Mouse (Mus musculus): ENCODE data around the gene Xpc.

- TF ChIP-seq CHD1 (IDR thresholded peaks at IDR 0.05; ENCODE audit: low read depth, low read length) (no peak), ZKSCAN1 (IDR thresholded peaks at IDR 0.05; ENCODE audit: low read depth, low read length) (no peak), E2F4 (IDR thresholded peaks at IDR 0.05; ENCODE audit: borderline replicate concordance, low read depth, low read length) (no peak), KAT2A (conservative IDR thresholded peaks at IDR 0.05; ENCODE audit: low read depth, low read length) (no peak), UBTF (IDR thresholded peaks at IDR 0.05; ENCODE audit: borderline replicate concordance, insufficient read depth, low read depth, low read length) (no peak), GATA1 (IDR thresholded peaks at IDR 0.05; ENCODE audit: low read depth, low read length) (no peak), ETS1 (IDR thresholded peaks at IDR 0.05; ENCODE audit: low read depth, low read length) (no peak), GABPA (IDR thresholded peaks at IDR 0.05; ENCODE audit: low read depth, low read length) (no peak), CTCF (IDR thresholded peaks at IDR 0.05 in 2 of 3, conservative IDR thresholded peaks at IDR 0.05 in 1 of 3; ENCODE audit: control insufficient read depth in 1 of 3, insufficient read depth in 1 of 3, low read depth in 2 of 3, low read length in 3 of 3, poor library complexity in 1 of 3, severe bottlenecking in 1 of 3) (no peak), MEF2A (IDR thresholded peaks at IDR 0.05; ENCODE audit: extremely low read depth, insufficient replicate concordance, low read depth, low read length, poor library complexity, severe bottlenecking) (no peak), USF1 (IDR thresholded peaks at IDR 0.05; ENCODE audit: low read depth, low read length) (no peak), JUND (IDR thresholded peaks at IDR 0.05; ENCODE audit: low read depth, low read length) (no peak), TCF12 (IDR thresholded peaks at IDR 0.05; ENCODE audit: low read depth, low read length) (no peak), EP300 (IDR thresholded peaks at IDR 0.05; ENCODE audit: low read depth in 1 of 2, low read length in 2 of 2) (no peak)
These were observed 15.6 kb upstream of the Xpc start for GRCm38 (mm10) chr6:91531276-91531675.
